Mouse (Mus musculus) liver, embryonic 16.5 days (tissue): ENCODE measurements around the gene Dach2. TPM values are rescaled to one million over a fixed set of nuclear protein-coding genes. Genes with fewer than 3 reads are reported as not detected.

Source experiments
- ATAC-seq: fragments of 200-750 bp; cut with Nextera tagmentation; 2 replicates; pipeline ENCODE4 v1.8.0; 2017; ENCODE audit warnings: low read depth, mild to moderate bottlenecking, moderate number of reproducible peaks, moderate library complexity
- H3K27ac ChIP-seq: fragments of 300-500 bp; sonication (generic); 2 replicates; pipeline ENCODE4 v1.5.1; 2014; ENCODE audit warnings: mild to moderate bottlenecking, low read length
- H3K27me3 ChIP-seq: fragments of 300-500 bp; sonication (generic); 2 replicates; pipeline ENCODE4 v1.6.1; 2014; ENCODE audit warnings: low read depth, low read length, mixed read lengths; ENCODE audit not compliant: control insufficient read depth, insufficient read depth
- H3K36me3 ChIP-seq: fragments of 300-500 bp; sonication (generic); 2 replicates; pipeline ENCODE4 v1.6.1; 2014; ENCODE audit warnings: mild to moderate bottlenecking; ENCODE audit not compliant: control insufficient read depth, insufficient read depth
- H3K4me1 ChIP-seq: fragments of 300-500 bp; sonication (generic); 2 replicates; pipeline ENCODE4 v1.6.1; 2014; ENCODE audit warnings: low read depth, low read length, mixed read lengths; ENCODE audit not compliant: control insufficient read depth
- H3K4me2 ChIP-seq: fragments of 300-500 bp; sonication (generic); 2 replicates; pipeline ENCODE4 v1.6.1; 2014; ENCODE audit warnings: low read depth, low read length, mixed read lengths
- H3K4me3 ChIP-seq: fragments of 300-500 bp; sonication (generic); 2 replicates; pipeline ENCODE4 v1.5.1; 2014; ENCODE audit warnings: low read depth, mild to moderate bottlenecking, low read length
- H3K9ac ChIP-seq: fragments of 300-500 bp; sonication (generic); 2 replicates; pipeline ENCODE4 v1.6.1; 2014; ENCODE audit warnings: low read depth, low read length
- H3K9me3 ChIP-seq: fragments of 300-500 bp; sonication (generic); replicated peaks from 2 replicates; pipeline ENCODE4 v1.6.1; 2016; ENCODE audit warnings: low read length; ENCODE audit not compliant: control insufficient read depth
- WGBS: fragments of 180-500 bp; shearing (Covaris S2); extraction: QIAGEN DNeasy Blood & Tissue Kit; methylation state at CpG from one replicate; pipeline ENCODE4 v1.1.7; 2014; ENCODE audit not compliant: insufficient replicate concordance; 5-methylcytosine and 5-hydroxymethylcytosine counted together
- polyA plus RNA-seq: library from polyadenylated mRNA; unstranded; fragments of >200 nt; fragmentation: Nextera tagmentation; extraction: Ambion mirVana; gene quantifications from 2 replicates; pipeline ENCODE4 v1.2.1, GENCODE M21; 2015

Gene Dach2
- polyA plus RNA-seq, 1 experiment from 2014 or later: 0.19 TPM

DNA sequence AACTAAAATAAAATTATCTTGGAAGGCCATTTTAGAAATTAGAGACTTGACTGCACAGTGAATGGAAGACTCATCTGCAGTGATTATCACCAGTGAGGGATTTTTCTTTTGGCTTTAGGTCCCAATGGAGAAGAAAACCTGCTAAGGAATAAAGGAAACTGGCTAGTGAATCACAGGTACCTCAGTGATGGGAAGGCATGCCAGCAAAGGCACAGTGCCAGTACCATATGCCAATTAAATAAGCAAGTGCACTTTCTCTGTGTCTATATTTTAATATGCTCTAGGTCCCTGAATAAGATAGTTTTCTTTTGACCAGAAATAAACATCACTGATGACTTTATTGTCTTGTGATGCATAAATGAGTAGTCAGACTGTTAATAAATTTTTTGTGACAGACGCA, 184.8 kb downstream of the Dach2 start:
- H3K27me3 ChIP-seq: no peaks in the 10 kb centered on the region
- H3K4me1 ChIP-seq: no peaks in the 10 kb centered on the region
- no peaks in the 10 kb centered on the region for H3K9me3 ChIP-seq
- no peak overlapping the region for H3K27ac ChIP-seq
- no peak overlapping the region for H3K4me2 ChIP-seq
- no peak overlapping the region for H3K9ac ChIP-seq
- no peak for ATAC-seq
- no peak overlapping the region for H3K4me3 ChIP-seq
- WGBS: 58% methylated on average over 1 of the region's 1 CpGs
- no peaks in the 10 kb centered on the region for H3K36me3 ChIP-seq

DNA sequence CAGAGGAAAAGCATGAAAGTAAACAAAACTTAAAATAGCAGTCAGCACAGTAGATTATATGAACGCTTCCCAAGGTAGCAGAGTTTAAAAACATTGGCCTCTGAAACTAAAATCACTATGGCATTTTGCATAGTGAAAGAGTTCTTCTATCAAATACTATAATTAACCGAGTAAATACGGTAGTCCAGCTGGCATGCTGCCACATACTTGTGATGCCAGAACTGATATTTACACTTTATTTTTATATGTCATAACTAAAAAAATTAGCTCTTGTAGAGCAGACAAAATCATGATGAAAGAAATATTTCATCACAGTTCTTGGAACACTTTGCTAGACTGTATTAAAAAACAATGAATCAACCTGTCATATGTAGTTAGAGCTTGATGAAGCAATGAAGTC, 247.8 kb downstream of the Dach2 start:
- no peak overlapping the region for H3K4me3 ChIP-seq
- WGBS: 66% methylated on average over 3 of the region's 3 CpGs
- H3K36me3 ChIP-seq: no peaks in the 10 kb centered on the region
- no peak overlapping the region for H3K4me2 ChIP-seq
- no peak overlapping the region for H3K27ac ChIP-seq
- no peaks in the 10 kb centered on the region for H3K27me3 ChIP-seq
- H3K9ac ChIP-seq: no peak overlapping the region
- no peaks in the 10 kb centered on the region for H3K9me3 ChIP-seq
- no peak for ATAC-seq
- no peaks in the 10 kb centered on the region for H3K4me1 ChIP-seq

- no peak overlapping the region for H3K27ac ChIP-seq
- H3K27me3 ChIP-seq: no peaks in the 10 kb centered on the region
- no peak overlapping the region for H3K4me3 ChIP-seq
- no peaks in the 10 kb centered on the region for H3K36me3 ChIP-seq
- WGBS: 40% methylated on average over 2 of the region's 2 CpGs
- H3K9ac ChIP-seq: no peak overlapping the region
- H3K4me2 ChIP-seq: no peak overlapping the region
- no peak for ATAC-seq
- H3K4me1 ChIP-seq: no peaks in the 10 kb centered on the region
- H3K9me3 ChIP-seq: no peaks in the 10 kb centered on the region
Observed at GRCm38 (mm10) chrX:113563897-113564296, 266.6 kb downstream of the Dach2 start.

GRCm38 (mm10) chrX:113666069-113666468, 368.8 kb downstream of the Dach2 start:
- ATAC-seq: no peak
- Histone ChIP-seq H3K4me2 (no peak overlapping the region), H3K4me1 (no peaks in the 10 kb centered on the region)

DNA sequence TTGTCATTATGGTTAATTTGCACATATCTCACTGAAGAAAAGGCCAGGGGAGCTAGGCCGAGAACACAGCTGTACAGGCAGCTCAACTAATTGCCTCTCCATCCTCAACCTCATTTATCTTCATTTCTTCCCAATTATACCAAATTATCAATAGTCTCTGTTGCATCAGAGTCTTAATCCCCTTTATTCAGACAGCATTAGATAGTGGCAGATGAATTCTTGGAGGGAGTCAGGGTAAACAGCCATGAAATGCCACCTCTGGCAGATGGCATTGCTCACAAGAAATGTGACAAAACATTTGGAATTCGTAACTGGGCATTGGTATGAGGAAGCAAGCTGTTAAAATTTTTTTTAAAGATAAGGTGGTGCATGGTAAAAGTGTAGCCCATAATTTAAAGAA, 389.9 kb downstream of the Dach2 start:
- Histone ChIP-seq H3K4me3 (no peak overlapping the region), H3K4me2 (no peak overlapping the region), H3K27me3 (no peaks in the 10 kb centered on the region), H3K36me3 (no peaks in the 10 kb centered on the region), H3K9me3 (no peaks in the 10 kb centered on the region), H3K9ac (no peak overlapping the region), H3K4me1 (no peaks in the 10 kb centered on the region), H3K27ac (no peak overlapping the region)
- WGBS: 45% methylated on average over 2 of the region's 2 CpGs
- no peak for ATAC-seq

More at GRCm38 (mm10) chrX:113666069-113666468, 368.8 kb downstream of the Dach2 start:
- Histone ChIP-seq H3K4me3 (no peak overlapping the region), H3K27me3 (no peaks in the 10 kb centered on the region), H3K9me3 (no peaks in the 10 kb centered on the region), H3K9ac (no peak overlapping the region), H3K36me3 (no peaks in the 10 kb centered on the region), H3K27ac (no peak overlapping the region)

- no peak for ATAC-seq
- H3K27me3 ChIP-seq: no peaks in the 10 kb centered on the region
- no peaks in the 10 kb centered on the region for H3K4me1 ChIP-seq
- WGBS: 40% methylated on average over 2 of the region's 2 CpGs
- H3K36me3 ChIP-seq: no peaks in the 10 kb centered on the region
- H3K9me3 ChIP-seq: no peaks in the 10 kb centered on the region
- H3K9ac ChIP-seq: no peak overlapping the region
- H3K4me3 ChIP-seq: no peak overlapping the region
- no peak overlapping the region for H3K4me2 ChIP-seq
- H3K27ac ChIP-seq: no peak overlapping the region
Observed at GRCm38 (mm10) chrX:113712363-113712762, 415.1 kb downstream of the Dach2 start.

DNA sequence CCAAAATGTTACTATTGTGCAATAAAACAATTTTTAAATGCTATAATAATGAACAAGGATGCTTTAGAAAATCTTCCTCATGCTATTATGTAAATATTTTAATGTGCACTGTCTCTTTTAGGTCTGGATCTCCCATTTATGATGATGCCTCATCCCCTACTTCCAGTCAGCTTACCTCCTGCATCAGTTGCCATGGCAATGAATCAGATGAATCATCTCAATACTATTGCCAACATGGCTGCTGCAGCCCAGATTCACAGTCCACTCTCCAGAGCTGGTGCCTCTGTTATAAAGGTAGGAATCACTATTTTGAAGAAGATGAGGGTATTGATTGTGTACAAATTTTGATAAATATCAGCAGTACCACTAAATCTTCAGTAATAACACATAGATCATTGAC, 426.8 kb downstream of the Dach2 start:
- Histone ChIP-seq H3K9me3 (no peaks in the 10 kb centered on the region), H3K4me2 (no peak overlapping the region), H3K36me3 (no peaks in the 10 kb centered on the region), H3K27me3 (no peaks in the 10 kb centered on the region), H3K27ac (no peak overlapping the region), H3K4me3 (no peak overlapping the region), H3K4me1 (no peaks in the 10 kb centered on the region), H3K9ac (no peak overlapping the region)
- no peak for ATAC-seq

DNA sequence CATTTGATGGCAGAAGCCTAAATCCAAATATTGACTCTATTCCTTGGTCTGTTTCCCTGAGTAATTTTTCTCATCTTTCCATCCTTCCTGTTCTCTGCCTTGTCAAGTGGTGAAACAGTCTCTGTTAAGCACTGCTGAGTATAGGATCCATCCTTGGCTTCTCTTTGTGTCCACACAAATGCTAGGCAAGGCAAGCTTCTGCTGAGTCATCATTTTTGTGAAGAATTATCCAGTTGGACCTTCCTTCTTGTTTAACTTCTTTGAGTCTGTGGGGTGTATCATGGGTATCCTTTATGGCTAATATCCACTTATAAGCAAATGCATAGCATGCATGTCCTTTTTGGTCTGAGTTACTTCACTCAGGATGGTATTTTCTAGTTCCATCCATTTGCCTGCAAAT, 449.8 kb downstream of the Dach2 start:
- Histone ChIP-seq H3K36me3 (no peaks in the 10 kb centered on the region), H3K27ac (no peak overlapping the region), H3K9ac (no peak overlapping the region), H3K27me3 (no peaks in the 10 kb centered on the region), H3K9me3 (no peaks in the 10 kb centered on the region), H3K4me3 (no peak overlapping the region), H3K4me1 (no peaks in the 10 kb centered on the region), H3K4me2 (no peak overlapping the region)
- ATAC-seq: no peak

GRCm38 (mm10) chrX:113792264-113792663, 495.0 kb downstream of the Dach2 start:
- Histone ChIP-seq H3K4me2 (no peak overlapping the region), H3K36me3 (no peaks in the 10 kb centered on the region), H3K27me3 (no peaks in the 10 kb centered on the region), H3K27ac (no peak overlapping the region), H3K4me1 (no peaks in the 10 kb centered on the region), H3K4me3 (no peak overlapping the region), H3K9me3 (no peaks in the 10 kb centered on the region), H3K9ac (no peak overlapping the region)
- ATAC-seq: no peak
- WGBS: 35% methylated on average over 1 of the region's 1 CpGs

DNA sequence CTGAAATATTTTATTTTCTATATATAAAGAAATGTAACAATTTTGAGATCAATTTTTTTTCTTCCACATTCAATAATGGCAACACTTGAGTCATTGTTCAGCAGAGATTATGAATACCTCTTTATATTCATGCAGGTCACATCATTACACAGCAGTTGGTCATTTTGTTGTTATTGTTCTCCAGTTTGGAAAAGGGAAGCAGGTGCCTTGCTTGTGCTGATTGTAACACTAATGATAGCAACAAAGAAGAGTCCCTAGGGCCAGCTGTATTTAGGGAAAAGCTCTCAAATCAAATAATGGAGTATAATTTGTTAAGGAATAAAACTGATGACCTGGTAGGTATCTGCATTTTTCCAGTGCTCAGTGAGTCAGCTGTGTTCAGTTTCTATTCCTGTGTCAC, 513.1 kb downstream of the Dach2 start:
- Histone ChIP-seq H3K4me2 (no peak overlapping the region), H3K4me3 (no peak overlapping the region), H3K4me1 (no peaks in the 10 kb centered on the region), H3K9me3 (no peaks in the 10 kb centered on the region), H3K27ac (no peak overlapping the region), H3K36me3 (no peaks in the 10 kb centered on the region), H3K27me3 (no peaks in the 10 kb centered on the region), H3K9ac (no peak overlapping the region)
- no peak for ATAC-seq
